Mouse (Mus musculus): Measurements from ENCODE around the gene Zmym6.
"Not testable (repeated sequence)": the region's sequence is repeated elsewhere in the genome, so short reads cannot be mapped to it uniquely, and the experiment has no call there.

Gene Zmym6

DNA sequence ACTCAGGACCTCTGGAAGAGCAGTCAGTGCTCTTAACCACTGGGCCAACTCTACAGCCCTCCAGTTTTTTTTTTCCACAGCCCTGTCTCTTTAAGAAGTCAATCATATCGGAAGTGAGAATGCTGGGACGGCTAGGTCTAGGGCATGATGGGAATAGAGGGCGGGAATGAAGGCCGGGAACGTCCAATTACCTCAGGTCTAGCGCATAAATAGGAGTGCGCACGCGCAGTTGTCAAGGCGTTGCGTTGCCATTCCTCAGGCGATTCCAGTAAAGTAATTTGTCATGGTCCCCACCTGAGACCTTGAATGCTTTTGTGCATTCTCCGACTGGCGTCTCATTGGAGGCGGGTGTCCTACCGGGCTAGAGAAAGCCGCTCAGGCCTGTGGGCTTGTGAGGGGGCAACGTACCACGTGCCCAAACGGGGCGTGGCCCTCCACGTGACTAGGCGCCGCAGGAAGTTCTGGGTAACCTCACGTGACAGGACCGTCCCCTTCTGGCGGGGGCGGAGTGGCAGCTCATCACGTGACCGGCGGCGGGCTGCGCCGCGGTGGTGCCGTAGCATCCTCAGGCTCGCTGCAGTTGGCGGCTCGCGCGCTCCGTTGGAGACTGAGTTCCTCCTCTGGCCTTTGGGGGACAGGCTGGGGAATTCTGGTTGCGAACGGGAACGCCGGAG is at the start of gene Zmym6:
Zmym6 (plus strand) TSS at position 509 of the 674 bp plus-strand sequence.
- peak; percentile 95 for DNase-seq (ENCODE audit: low read depth)

DNA sequence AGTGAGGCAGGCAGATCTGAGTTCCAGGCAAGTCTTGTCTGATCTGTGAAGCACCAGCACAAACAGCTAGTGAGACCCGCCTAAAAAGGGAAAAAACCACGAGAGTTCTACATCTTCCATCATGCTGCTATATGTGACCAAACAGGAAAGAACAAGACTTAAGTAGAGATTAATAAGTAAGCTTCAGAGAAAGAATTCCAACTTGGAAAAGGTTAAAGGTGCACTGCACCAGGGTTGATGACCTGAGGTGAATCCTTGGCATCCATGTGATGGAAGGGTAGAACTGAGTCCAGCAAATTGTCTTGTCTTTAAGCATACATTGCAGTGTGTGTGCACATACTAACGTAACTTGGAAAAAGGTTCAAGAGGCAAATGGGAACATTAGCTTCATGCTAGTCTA is 40.0 kb upstream of the Zmym6 start:
- no peak for DNase-seq (ENCODE audit: low read depth)

DNA sequence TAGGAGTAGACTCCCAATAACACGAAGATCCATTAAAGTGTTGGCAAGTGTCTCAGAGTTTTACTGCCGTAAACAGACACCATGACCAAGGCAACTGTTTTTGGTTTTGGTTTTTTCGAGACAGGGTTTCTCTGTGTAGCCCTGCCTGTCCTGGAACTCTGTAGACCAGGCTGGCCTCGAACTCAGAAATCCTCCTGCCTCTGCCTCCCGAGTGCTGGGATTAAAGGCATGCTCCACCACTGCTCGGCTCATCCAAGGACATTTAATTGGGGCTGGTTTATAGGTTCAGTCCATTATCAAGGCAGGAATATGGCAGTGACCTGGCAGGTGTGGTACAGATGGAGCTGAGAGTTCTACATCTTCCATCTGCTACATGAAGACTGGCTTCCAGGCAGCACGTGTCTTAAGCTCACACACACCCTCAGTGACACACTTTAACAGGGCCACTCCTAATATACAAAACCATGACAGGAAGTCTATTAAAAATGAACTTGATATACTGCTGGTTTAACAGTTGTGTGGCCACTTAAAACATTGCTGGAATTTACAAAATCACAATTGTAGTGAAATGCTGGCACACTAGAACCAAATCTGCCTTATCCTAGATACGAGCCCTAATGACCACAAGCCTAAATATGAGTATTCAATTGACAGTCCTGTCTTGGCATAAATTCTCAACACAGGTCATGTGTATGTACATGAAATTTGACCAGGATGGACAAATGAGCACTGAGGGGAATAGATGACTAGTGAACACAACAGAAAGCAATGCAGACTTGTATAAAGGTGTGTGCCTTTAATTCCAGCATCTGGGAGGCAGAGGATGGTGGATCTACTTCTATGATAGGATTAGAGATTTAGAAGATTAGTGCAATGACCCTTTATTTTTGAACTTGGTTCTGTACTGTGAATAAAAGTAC is 39.0 kb upstream of the Zmym6 start:
- peak; percentile 42 for DNase-seq (ENCODE audit: low read depth)

DNA sequence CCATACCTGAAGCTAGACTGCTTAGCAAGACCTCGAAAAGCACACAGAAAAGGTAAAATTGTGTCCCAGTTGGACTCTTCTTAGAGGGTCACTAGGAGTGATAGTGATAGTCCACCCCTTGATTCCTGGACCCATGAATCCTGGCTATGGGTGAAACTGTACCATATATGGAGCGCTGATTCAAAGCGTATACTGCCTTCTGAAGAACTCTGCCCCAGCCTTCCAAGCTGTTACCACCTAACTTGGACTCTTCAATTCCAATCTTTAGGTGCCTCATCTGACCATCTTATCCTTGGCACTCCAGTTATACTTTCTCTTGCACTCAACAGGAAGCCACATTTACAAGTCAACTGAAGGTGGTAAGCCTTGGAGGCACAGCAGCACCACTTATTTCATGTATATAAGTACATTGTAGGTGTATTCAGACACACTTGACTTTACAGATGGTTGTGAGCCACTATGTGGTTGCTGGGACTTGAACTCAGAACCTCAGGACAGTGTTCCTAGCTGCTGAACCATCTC is 38.3 kb upstream of the Zmym6 start:
- no peak for DNase-seq (ENCODE audit: low read depth)

DNA sequence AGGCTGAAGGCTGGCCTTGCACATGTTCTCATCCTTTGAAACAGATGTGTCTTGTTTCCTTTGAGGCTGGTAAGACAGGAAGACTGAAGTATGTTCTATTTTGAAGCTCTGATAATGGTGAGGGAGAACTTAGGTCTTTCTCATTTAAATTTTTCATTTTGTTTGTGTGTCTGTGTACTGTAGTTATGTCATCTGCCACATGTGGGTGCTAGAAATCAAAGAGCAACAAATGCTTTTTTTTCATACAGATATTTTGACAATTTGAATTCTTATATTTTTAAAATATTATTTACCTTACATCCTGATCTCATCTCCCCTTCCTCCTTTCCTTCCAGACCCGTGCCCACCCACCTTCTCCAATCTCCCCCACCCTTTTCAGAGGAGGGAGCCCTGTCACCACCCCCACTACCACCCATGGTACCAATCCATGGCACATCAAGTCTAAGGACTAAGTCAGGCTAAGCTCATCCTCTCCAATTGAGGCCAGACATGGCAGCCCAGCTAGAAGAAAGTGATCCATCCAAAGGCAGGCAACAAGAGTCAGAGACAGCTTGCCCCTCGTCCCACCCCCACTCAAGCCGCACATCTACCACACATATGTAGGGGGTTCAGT is 37.2 kb upstream of the Zmym6 start:
- peak; percentile 45 for DNase-seq (ENCODE audit: low read depth)

DNA sequence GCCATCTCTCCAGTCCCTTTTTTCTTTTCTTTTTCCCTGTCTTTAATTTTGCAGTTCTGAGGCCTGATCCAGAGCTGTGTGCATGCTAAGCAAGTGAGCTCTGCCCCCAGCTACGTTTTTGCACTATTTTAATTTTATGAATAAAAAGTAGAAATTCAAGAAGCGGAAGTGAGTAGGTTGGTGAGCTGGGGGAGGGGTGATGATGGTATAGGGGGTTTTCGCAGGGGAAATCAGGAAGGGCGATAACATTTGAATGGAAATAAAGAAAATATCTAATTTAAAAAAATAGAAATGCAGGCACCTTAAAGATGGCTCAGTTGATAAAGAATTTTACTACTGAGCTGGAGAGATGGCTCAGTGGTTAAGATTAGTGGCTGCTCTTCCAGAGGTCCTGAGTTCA is 33.6 kb upstream of the Zmym6 start:
- DNase-seq (ENCODE audit: low read depth) = no peak

DNA sequence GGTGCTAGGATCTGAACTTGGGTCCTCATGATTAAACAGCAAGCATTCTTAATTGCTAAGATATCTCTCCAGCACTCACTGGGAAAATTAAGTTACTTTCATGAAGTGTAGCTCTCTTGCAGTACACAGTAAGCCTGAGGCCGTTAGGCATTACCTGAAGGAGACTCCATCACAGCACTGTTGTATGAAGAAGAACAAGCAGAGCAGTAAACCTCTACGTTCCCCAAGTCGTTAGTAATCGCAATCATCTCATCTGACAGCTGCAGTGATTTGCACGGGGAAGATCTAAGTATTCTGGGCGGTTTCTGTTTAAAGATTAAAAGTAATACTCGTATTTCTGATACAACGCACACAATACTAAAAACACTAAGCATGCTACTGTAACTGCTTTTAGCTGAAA is 26.1 kb upstream of the Zmym6 start:
- no peak for DNase-seq (ENCODE audit: low read depth)

DNA sequence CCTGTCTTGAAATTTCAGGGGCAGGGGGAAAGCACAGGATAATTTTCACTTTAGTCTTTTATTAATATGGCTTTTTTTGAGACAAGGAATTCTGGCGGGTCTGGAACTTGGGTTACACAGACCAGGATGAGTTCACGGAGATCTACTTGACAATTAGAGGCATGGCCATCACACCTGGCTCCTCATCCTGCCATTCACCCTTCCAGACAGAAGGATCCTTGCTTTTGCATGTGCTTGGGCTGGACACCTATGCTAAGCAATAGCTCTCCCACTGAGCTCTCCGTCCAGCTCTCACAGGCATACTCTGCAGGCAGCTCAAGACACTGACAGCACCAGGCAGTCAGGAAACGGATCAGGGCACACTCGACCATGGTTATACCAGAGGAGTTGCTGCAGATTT is 24.1 kb upstream of the Zmym6 start:
- no peak for DNase-seq (ENCODE audit: low read depth)

DNA sequence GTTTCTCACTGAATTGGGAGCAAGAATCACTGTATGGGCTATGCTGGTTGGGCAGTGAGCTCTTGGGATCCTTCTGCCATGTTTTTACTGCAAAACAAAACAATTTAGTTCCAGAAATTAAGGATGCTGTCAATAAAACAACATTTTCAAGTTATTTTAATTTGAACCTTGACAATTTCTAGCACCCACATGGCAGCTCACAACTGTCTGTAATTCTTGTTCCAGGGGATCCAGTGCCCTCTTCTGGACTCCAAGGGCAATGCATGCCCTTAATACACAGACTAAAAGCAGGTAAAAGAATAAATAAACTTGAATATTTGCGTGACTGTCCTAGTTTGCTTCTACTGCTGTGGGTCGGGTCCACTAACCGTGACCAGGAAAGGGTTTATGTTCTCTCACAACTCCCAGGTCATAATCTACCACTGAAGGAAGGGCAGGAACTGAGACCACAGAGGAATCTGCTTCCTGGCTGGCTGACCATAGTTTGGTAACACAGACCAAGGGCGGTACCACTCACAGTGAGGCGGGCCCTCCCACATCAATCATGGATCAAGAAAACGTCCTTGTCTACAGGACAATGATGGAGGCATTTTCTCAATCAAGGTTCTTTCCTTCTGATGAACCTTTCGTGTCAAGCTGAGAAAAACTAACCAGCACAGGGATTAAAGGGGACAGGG is 22.5 kb upstream of the Zmym6 start:
- DNase-seq (ENCODE audit: low read depth) = peak; percentile 87

DNA sequence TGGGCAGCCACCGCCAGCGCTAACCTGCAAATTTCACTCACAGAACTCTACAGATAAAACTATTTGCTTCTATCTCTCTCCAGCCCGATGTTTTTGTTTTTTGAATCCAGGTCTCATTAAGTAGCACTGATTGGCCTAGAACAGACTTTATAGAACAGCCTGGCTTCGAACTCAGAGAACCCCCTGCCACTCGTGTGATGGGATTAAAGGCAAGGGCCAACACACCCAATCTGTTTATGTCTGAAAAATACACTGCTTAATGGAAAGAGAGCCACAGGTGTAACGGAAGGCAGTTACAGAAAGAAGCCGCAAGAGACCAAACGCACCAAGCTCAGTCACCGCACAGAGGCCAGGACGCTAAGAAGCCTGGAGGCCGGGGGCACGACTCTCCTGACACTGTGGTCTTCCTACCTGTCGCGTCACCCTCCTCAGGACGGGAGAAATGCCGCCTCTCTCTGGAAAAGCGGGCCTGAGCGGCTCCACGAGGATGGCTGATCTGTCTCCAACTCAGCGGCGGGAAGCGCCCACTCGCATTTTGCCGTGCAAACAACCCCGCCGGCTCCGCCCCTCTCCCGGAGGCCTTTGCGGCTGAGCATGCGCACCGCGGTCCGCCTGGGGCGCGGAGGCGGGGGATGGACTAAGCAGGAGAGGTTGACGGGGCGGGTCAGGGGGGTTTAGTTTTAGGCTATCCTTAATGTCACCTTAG is 16.4 kb upstream of the Zmym6 start, which contains the start of gene Zmym1:
Zmym1 (minus strand) TSS at position 568 of the 706 bp plus-strand sequence.
- DNase-seq (ENCODE audit: low read depth) = peak; percentile 89

DNA sequence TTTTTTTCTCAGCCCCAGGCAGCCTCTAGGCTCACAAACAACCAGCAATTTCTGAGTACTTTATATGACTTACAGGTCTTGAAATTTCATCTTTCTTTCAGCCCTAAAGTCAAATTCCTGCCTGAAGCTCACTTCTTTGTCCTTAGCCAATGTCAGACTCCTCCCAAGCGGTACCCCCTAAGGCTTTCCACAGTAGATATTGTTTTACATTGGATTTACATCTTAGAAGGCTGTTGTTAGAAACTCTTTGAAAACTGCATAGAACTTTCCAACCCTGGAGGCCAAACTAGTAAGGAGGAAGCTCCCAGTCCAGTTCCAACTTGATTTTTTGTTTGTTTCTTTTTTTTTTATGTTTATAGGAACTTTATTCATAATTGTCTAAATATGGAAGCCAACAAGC is 13.1 kb upstream of the Zmym6 start:
- no peak for DNase-seq (ENCODE audit: low read depth)

DNA sequence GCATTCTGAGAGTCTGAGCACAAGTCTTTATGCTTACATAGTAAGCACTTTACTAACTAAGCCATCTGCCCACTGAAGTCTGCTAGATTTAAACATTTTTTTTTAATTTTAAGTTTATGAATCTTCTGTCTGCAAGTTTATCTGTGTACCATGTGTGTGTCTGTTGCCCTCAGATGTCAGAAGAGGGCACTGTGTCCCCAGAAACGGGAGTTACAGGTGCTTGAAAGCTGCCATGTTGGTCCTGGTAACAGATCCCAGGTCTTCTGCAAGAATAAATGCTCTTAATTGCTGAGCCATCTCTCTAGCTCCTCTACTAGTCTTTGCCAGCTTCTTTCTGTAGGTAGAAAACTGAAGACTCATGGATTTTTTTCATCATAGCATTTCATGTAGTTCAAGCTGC is 2.3 kb upstream of the Zmym6 start:
- DNase-seq (ENCODE audit: low read depth) = peak; percentile 41

DNA sequence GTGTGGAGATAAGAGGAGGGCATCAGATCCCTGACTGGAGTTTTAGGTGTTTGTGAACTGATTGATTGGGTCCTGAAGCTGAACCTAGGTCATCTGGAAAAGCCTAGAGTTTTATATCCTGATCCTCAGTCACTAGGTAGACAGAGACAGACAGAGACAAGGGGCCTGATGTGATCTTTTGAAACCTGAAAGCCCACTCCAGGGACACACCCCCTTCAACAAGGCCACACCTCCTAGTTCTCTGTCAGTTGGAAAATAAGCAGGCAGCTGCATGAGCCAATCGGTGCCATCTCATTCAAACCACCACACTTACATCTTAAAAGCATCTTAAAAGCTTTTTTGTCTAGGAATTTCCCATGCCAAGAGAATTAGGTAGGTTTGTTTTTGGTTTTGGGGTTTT is 3.6 kb downstream of the Zmym6 start:
- DNase-seq (ENCODE audit: low read depth) = no peak

DNA sequence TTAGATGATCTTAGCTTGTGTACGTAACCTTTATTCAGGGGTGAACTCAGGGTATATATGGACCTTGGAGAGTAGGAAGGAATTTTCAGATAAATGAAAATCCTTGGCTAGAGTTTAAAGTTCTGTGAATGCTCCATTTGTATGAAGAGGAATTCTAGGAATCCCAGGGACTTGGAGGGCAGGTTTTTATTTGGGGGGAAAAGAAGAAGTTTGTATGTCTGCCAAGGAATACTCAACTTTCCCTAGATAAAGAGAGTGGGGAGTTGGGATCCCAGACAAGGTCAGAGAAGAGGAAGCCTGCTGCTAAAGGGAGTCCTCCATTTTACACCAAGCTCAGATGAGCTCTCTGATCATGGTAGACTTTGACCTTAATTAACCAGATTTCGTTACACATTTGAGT is 5.9 kb downstream of the Zmym6 start:
- no peak for DNase-seq (ENCODE audit: low read depth)

DNA sequence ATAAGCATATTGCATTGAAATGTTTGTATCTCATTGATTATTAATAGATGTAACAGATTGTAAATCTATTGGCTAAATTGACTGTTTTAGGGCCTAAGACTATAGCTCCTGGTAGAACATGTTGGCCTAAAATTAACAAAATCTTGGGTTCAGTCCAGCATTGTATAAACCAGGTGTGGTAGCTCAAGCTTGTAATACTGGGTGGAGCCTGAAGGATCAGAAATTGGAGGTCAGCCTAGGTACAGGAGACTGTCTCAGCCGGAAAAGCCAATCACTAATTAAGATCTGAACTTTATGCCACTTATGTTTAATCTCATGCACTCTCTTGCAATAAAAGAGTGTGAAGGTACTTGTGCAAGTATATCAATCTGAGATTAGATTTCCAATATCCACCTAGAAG is 8.6 kb downstream of the Zmym6 start:
- no peak for DNase-seq (ENCODE audit: low read depth)

DNA sequence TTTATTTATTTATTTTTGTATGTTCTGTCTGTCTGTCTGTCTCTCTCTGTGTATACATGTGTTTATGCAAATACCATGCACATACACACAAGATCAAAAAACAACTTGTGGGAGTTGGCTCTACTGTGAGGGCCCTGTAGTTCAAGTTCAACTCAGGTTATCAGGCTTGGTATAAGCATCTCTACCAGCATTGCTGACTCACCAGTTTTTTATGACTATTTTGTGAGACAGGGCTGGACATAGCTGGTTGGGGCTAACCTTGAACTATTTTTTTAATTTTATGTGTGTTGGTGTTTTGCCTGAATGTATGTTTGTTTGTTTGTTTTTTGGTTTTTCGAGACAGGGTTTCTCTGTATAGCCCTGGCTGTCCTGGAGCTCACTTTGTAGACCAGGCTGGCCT is 14.0 kb downstream of the Zmym6 start:
- DNase-seq (ENCODE audit: low read depth) = no peak

DNA sequence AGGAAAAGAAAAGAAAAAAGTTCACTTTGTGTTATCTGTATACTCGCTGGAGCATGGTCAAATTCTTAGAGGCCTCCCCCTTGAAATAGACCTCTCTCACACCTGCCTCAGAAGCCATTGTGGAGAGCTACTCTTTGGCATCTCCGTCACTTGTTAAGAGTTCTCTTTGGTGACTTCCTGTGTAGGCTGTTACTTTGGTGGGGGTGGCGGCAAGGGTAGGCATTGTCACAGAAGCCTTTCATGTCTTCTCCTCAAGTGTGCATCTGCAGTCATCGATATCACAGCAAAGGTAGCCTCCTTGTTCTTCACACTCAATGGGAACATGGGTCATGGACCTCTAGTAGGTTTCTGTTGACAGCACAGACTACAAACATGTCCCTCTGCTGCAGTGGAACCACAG is 17.9 kb downstream of the Zmym6 start:
- DNase-seq (ENCODE audit: low read depth) = no peak

DNA sequence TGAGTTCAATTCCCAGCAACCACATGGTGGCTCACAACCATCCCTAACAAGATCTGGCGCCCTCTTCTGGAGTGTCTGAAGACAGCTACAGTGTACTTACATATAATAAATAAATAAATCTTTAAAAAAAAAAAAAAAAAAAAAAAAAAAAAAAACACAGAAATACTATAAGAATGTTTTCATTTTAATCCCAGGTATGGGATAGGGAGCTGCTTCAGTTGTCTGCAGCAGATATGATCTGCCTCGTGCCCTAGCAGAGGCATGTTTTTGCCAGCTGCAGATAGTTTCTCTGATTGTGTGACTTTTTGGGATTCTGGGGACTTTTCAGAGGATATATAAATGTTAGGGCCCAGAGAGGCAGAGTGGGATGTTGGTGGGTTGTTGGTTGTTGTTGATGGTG is 22.4 kb downstream of the Zmym6 start:
- not testable (repeated sequence) for DNase-seq (ENCODE audit: low read depth)

DNA sequence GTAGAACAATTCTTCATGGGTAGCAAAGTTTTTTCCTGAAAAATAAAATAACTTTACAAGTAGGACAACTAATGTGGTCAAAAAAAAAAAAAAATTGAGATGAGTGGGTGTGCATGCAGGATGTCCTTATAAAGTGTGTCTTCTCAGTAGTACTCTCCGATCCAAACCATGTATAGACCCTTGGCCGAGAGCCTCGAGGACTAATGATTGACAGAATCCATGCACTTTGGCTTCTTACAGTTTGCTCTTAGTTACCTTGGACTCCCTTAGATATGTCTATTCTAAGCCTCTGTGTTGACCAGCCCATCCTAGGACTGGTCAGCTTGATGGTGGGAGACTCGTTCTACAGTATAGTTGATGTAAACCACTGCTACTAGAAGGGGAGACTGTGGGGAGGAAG is 30.4 kb downstream of the Zmym6 start:
- DNase-seq (ENCODE audit: low read depth) = no peak

DNA sequence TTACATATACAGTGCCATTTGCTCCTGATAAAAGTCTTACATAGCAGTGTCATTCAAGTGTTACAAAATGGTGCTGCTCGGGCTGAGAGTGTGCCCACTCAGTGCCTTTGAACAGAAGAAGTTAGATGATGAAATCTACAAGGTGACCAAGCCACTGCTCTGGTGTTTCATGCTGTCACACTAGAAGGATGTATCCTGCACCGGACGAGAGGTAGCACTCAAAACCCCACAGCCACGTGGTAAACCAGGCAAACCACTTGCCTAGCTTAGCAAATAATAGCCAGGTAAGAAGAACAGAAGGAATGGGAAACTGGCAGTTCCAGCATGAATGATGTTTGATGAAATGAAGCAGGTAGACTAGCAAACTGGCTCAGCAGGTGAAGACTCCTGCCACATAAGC is 33.4 kb downstream of the Zmym6 start:
- DNase-seq (ENCODE audit: low read depth) = no peak

DNA sequence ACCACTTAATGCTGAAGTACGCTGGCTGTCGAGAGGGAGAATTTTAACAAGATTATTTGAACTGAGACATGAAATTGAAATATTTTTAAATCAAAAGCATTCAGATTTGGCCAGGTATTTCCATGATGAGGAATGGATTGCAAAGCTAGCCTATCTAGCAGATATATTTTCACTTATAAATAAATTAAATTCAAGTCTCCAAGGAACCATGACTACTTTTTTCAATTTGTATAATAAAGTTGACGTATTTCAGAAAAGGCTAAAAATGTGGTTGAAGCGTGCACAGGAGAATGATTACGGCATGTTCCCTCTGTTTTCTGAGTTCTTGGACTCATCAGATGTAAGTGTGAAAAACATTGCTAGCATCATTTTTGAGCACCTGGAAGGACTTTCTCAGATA is 46.2 kb downstream of the Zmym6 start, which contains the start of gene Tmem35b:
Tmem35b (plus strand) TSS at position 301 of the 400 bp plus-strand sequence.
- DNase-seq (ENCODE audit: low read depth) = no peak
